Comparison of ENCODE assay signal across 14 mouse cellular contexts in genomic region chr3:37726501-37727140, GRCm38 (mm10). TPM values are rescaled to one million over a fixed set of nuclear protein-coding genes. Genes with fewer than 3 reads are reported as not detected.
DNase-seq lines count a peak whose midpoint lies in the region; ATAC-seq and TF ChIP-seq lines count a peak whose summit lies in the region.
"Had no signal": no experiment of that assay in that cellular context is flagged by ENCODE, and none has a peak within 500 bp of the region (broad histone marks: within the 10 kb centered on the region; RNA-seq: fewer than 3 reads in every experiment).

No protein-coding gene starts in this region.

- no peak for TF ChIP-seq EP300 in lung, postnatal 0 days (IDR thresholded peaks at IDR 0.05)
- TF ChIP-seq EP300 in stomach, postnatal 0 days (optimal IDR thresholded peaks at IDR 0.05): no peak

- no peaks in the 10 kb centered on the region for H3K36me3 ChIP-seq in lung, postnatal 0 days (ENCODE audit: insufficient read depth, low read length)
- H3K36me3 ChIP-seq in stomach, postnatal 0 days (ENCODE audit: control insufficient read depth, insufficient read depth, low read length): no peaks in the 10 kb centered on the region
- no peaks in the 10 kb centered on the region for H3K36me3 ChIP-seq in hindbrain, embryonic 10.5 days
- H3K36me3 ChIP-seq: midbrain, embryonic 12.5 days; stomach, embryonic 15.5 days had no signal

- peak; percentile 33 for DNase-seq in cerebellum, adult 9-11 months
- no peak for DNase-seq in cerebellum, postnatal 4 days (ENCODE audit: low spot score in 2 of 2)
- DNase-seq in lung, postnatal 0 days (ENCODE audit: low spot score): peak; percentile 68
- DNase-seq in lung, postnatal 25 days (ENCODE audit: low spot score): no peak
- DNase-seq in heart, postnatal 10 days: peak; percentile 71 to 77
- peak; percentile 40 for DNase-seq in stomach, postnatal 0 days (ENCODE audit: low spot score)
- DNase-seq in testis, postnatal 10 days (ENCODE audit: low spot score): no peak
- DNase-seq in hindbrain, embryonic 10.5 days (ENCODE audit: low spot score): no peak

- H3K4me1 ChIP-seq in lung, postnatal 0 days (ENCODE audit: insufficient read depth, low read depth, low read length): peaks cover 21% of the 10 kb centered on the region; the same call in 1 of the 2 replicates
- H3K4me1 ChIP-seq in stomach, postnatal 0 days (replicated peaks; ENCODE audit: control insufficient read depth, insufficient read depth): peaks cover 12% of the 10 kb centered on the region
- H3K4me1 ChIP-seq in hindbrain, embryonic 10.5 days (replicated peaks): peaks cover 42% of the 10 kb centered on the region

- intact Hi-C loops in heart, postnatal 10 days (cut with DNase I): loop anchor here (5.0 kb wide), 1 partner anchor 84 kb away; no protein-coding TSS in a partner anchor

- no peak for TF ChIP-seq CTCF in lung, postnatal 0 days (IDR thresholded peaks at IDR 0.05)
- TF ChIP-seq CTCF in stomach, postnatal 0 days (IDR thresholded peaks at IDR 0.05; ENCODE audit: low read depth): no peak

- H3K27me3 ChIP-seq in lung, postnatal 0 days (replicated peaks; ENCODE audit: insufficient read depth, low read length): no peaks in the 10 kb centered on the region
- no peaks in the 10 kb centered on the region for H3K27me3 ChIP-seq in stomach, postnatal 0 days (ENCODE audit: control insufficient read depth, insufficient read depth, low read length)
- H3K27me3 ChIP-seq in hindbrain, embryonic 10.5 days (ENCODE audit: insufficient read depth, poor library complexity, severe bottlenecking): peaks cover 55% of the 10 kb centered on the region
- H3K27me3 ChIP-seq: stomach, embryonic 15.5 days had no signal

- no peak for ATAC-seq in lung, postnatal 0 days
- ATAC-seq in stomach, postnatal 0 days (ENCODE audit: low FRiP score, low TSS enrichment): no peak
- ATAC-seq: forebrain, embryonic 13.5 days had no signal

- no peak overlapping the region for H3K27ac ChIP-seq in lung, postnatal 0 days (ENCODE audit: low read length)
- H3K27ac ChIP-seq in stomach, postnatal 0 days (replicated peaks): 0 out of 2 replicates have a peak overlapping the region, but pooled peaks have one; percentile 14
- no peak overlapping the region for H3K27ac ChIP-seq in hindbrain, embryonic 10.5 days
- H3K27ac ChIP-seq: forebrain, embryonic 13.5 days; hindbrain, embryonic 14.5 days; left cerebral cortex, adult 2 months; midbrain, embryonic 12.5 days; stomach, embryonic 15.5 days had no signal

- H3K9ac ChIP-seq in lung, postnatal 0 days (replicated peaks; ENCODE audit: low read depth): no peak overlapping the region
- no peak overlapping the region for H3K9ac ChIP-seq in stomach, postnatal 0 days (ENCODE audit: low read length)
- H3K9ac ChIP-seq: forebrain, embryonic 13.5 days; hindbrain, embryonic 14.5 days; midbrain, embryonic 12.5 days; stomach, embryonic 15.5 days had no signal

- WGBS in lung, postnatal 0 days: 62% methylated on average over 4 of the region's 4 CpGs
- 58% methylated on average over 4 of the region's 4 CpGs for WGBS in stomach, postnatal 0 days
- WGBS in hindbrain, embryonic 10.5 days: 82% methylated on average over 4 of the region's 4 CpGs

- H3K4me2 ChIP-seq in lung, postnatal 0 days (replicated peaks; ENCODE audit: low read depth, low read length): no peak overlapping the region
- H3K4me2 ChIP-seq in stomach, postnatal 0 days (replicated peaks; ENCODE audit: low read depth): no peak overlapping the region
- H3K4me2 ChIP-seq: forebrain, embryonic 13.5 days; hindbrain, embryonic 14.5 days; midbrain, embryonic 12.5 days; stomach, embryonic 15.5 days had no signal

- H3K4me3 ChIP-seq in lung, postnatal 0 days (ENCODE audit: low read depth, low read length): no peak overlapping the region
- no peak overlapping the region for H3K4me3 ChIP-seq in stomach, postnatal 0 days (ENCODE audit: low read depth, low read length)
- H3K4me3 ChIP-seq in hindbrain, embryonic 10.5 days: no peak overlapping the region
- H3K4me3 ChIP-seq: forebrain, embryonic 13.5 days; left cerebral cortex, adult 2 months; midbrain, embryonic 12.5 days; stomach, embryonic 15.5 days had no signal

- no peaks in the 10 kb centered on the region for H3K9me3 ChIP-seq in lung, postnatal 0 days (ENCODE audit: low read length)
- H3K9me3 ChIP-seq in stomach, postnatal 0 days (ENCODE audit: control insufficient read depth, low read length): no peaks in the 10 kb centered on the region
- H3K9me3 ChIP-seq in hindbrain, embryonic 10.5 days: no peaks in the 10 kb centered on the region
- H3K9me3 ChIP-seq: forebrain, embryonic 13.5 days; midbrain, embryonic 12.5 days; stomach, embryonic 15.5 days had no signal

RNA-seq across cellular contexts. Expression of gene Gm5148, which starts 2.3 kb away (rescaled TPM):
- polyA plus RNA-seq in lung, postnatal 0 days (2015; fragmentation: Nextera tagmentation; extraction: Ambion mirVana): 10.1 and 11.7 TPM in 2 replicates
- total RNA-seq in heart, postnatal 10 days (2021): under 1 TPM in 1 of 2 experiments, not detected in 1; 0.38 TPM
- 4.9 and 5.7 TPM in 2 replicates for polyA plus RNA-seq in stomach, postnatal 0 days (2015; fragmentation: Nextera tagmentation; extraction: Ambion mirVana)
- polyA plus RNA-seq in hindbrain, embryonic 10.5 days (2016; fragmentation: Nextera tagmentation; extraction: Ambion mirVana): 3.2 and 3.4 TPM in 2 replicates
- total RNA-seq: gastrocnemius, postnatal 36 days had no signal

Comparison
In these comparisons a context has a peak if more than half of its experiments do, and no peak if none do; other contexts are left out.
1. DNase-seq: peak in cerebellum, adult 9-11 months (single experiment), lung, postnatal 0 days (single experiment), heart, postnatal 10 days (2 of 2) and stomach, postnatal 0 days (single experiment); none in cerebellum, postnatal 4 days (0 of 2), lung, postnatal 25 days (single experiment), testis, postnatal 10 days (single experiment) and hindbrain, embryonic 10.5 days (single experiment).